Mouse (Mus musculus) heart, adult 2 months (tissue): ENCODE data around the gene Bcas3. TPM values are rescaled to one million over a fixed set of nuclear protein-coding genes. Genes with fewer than 3 reads are reported as not detected.

Experiments
- DNase-seq, 2 experiments: peaks; one replicate each; pipeline ENCODE4 v3.0.0; 2021
- H3K27ac ChIP-seq: fragments of 200-600 bp; 2 replicates; pipeline ENCODE4 v1.8.1; 2022
- H3K27me3 ChIP-seq: fragments of 200-500 bp; 2 replicates; pipeline ENCODE4 v1.6.1; 2012; ENCODE audit warnings: mild to moderate bottlenecking, low read length, inconsistent platforms, mixed read lengths; ENCODE audit not compliant: control insufficient read depth, insufficient read depth
- H3K36me3 ChIP-seq: fragments of 200-500 bp; 2 replicates; pipeline ENCODE4 v1.6.1; 2012; ENCODE audit warnings: low read length, inconsistent platforms; ENCODE audit not compliant: control insufficient read depth, insufficient read depth
- H3K4me1 ChIP-seq: fragments of 200-500 bp; 2 replicates; pipeline ENCODE4 v1.6.1; 2011; ENCODE audit warnings: low read length; ENCODE audit not compliant: control insufficient read depth, insufficient read depth
- H3K4me3 ChIP-seq: fragments of 200-600 bp; 2 replicates; pipeline ENCODE4 v1.8.1; 2022
- H3K79me2 ChIP-seq: fragments of 200-500 bp; replicated peaks from 2 replicates; pipeline ENCODE4 v1.6.1; 2012; ENCODE audit warnings: mild to moderate bottlenecking, inconsistent platforms, low read length, moderate library complexity, mixed read lengths; ENCODE audit not compliant: control insufficient read depth, insufficient read depth
- H3K9ac ChIP-seq: fragments of 200-500 bp; 2 replicates; pipeline ENCODE4 v1.6.1; 2012; ENCODE audit warnings: low read depth, mild to moderate bottlenecking, control low read depth, inconsistent platforms, low read length, mixed read lengths
- CTCF ChIP-seq: fragments of 200-600 bp; IDR thresholded peaks from 2 replicates; pipeline ENCODE4 v1.8.1; 2022; ENCODE audit warnings: antibody characterized with exemption, mild to moderate bottlenecking, moderate library complexity
- EP300 ChIP-seq: fragments of 200-500 bp; IDR thresholded peaks from 2 replicates; pipeline ENCODE4 v1.6.1; 2011; ENCODE audit warnings: low read depth, low read length, control low read depth; ENCODE audit not compliant: insufficient read depth
- POLR2A ChIP-seq: fragments of 200-500 bp; IDR thresholded peaks from 2 replicates; pipeline ENCODE4 v1.6.1; 2011; ENCODE audit warnings: mild to moderate bottlenecking, low read depth, low read length, control low read depth; ENCODE audit not compliant: insufficient read depth
- WGBS: fragments of 180-500 bp; shearing (Covaris S2); methylation state at CpG from one replicate; pipeline ENCODE4 v1.1.7; 2018; 5-methylcytosine and 5-hydroxymethylcytosine counted together
- intact Hi-C: fragments of 180-260 bp; cut with DNase I; formaldehyde crosslinking; loops from one replicate; pipeline ENCODE4 v1.15.1; 2025
- polyA plus RNA-seq: library from polyadenylated mRNA; depleted of rRNA; stranded (reverse); fragments of >200 nt; gene quantifications from 2 replicates; pipeline ENCODE4 v1.2.3, GENCODE M21; 2012
- total RNA-seq, 2 experiments: library from RNA; stranded (reverse); gene quantifications; 2 replicates each; pipeline ENCODE4 v1.2.3; 2021

Gene Bcas3
- total and polyA plus RNA-seq, 3 experiments, result 26.6 to 40.4 (median 36.0) TPM

GRCm38 (mm10) chr11:85807353-85807752, 454.4 kb downstream of the Bcas3 start:
- Histone ChIP-seq H3K4me1 (no peaks in the 10 kb centered on the region; the same call in 1 of the 2 replicates), H3K27ac (no peak overlapping the region), H3K9ac (no peak overlapping the region), H3K4me3 (no peak overlapping the region), H3K27me3 (no peaks in the 10 kb centered on the region), H3K36me3 (no peaks in the 10 kb centered on the region), H3K79me2 (no peaks in the 10 kb centered on the region)
- TF ChIP-seq CTCF, result no peak
- no peak for TF ChIP-seq EP300
- no peak for TF ChIP-seq POLR2A
- 75% methylated on average over 11 of the region's 11 CpGs for WGBS
- no peak for DNase-seq
- intact Hi-C loops, result no loop called here

DNA sequence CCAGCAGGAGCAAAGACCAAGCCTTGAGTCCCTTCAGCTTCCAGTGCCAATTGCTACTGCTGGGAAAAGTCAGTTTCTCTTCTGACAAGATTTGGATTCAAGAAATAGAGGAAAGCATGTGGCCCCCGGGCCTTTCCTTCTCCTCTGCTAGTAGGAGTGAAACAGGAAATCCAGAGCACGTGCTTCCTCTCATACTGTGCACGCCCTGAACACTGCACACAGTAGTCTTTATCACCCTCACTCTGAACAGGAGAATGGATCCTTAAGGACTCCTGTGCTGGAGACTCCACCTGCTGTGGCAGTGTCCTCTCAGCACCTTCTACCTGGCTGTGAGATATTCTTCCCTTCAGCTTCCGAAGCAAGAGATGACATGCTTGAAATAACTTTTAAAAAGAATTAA, 458.3 kb downstream of the Bcas3 start:
- Histone ChIP-seq H3K27ac (no peak overlapping the region), H3K9ac (no peak overlapping the region), H3K4me3 (no peak overlapping the region), H3K4me1 (no peaks in the 10 kb centered on the region; the same call in 1 of the 2 replicates), H3K79me2 (no peaks in the 10 kb centered on the region), H3K27me3 (no peaks in the 10 kb centered on the region), H3K36me3 (no peaks in the 10 kb centered on the region)
- intact Hi-C loops, result no loop called here
- DNase-seq, result no peak
- 46% methylated on average over 4 of the region's 4 CpGs for WGBS
- TF ChIP-seq POLR2A (no peak), CTCF (no peak), EP300 (no peak)

GRCm38 (mm10) chr11:85811676-85812075, 458.7 kb downstream of the Bcas3 start:
- Histone ChIP-seq H3K4me3 (no peak overlapping the region), H3K79me2 (no peaks in the 10 kb centered on the region), H3K36me3 (no peaks in the 10 kb centered on the region), H3K27ac (no peak overlapping the region), H3K9ac (no peak overlapping the region), H3K4me1 (no peaks in the 10 kb centered on the region; the same call in 1 of the 2 replicates), H3K27me3 (no peaks in the 10 kb centered on the region)
- DNase-seq, result no peak
- WGBS, result 88% methylated on average over 5 of the region's 5 CpGs
- no peak for TF ChIP-seq EP300
- TF ChIP-seq POLR2A, result no peak
- no peak for TF ChIP-seq CTCF
- intact Hi-C loops, result no loop called here

- no peaks in the 10 kb centered on the region for H3K79me2 ChIP-seq
- no peak overlapping the region for H3K27ac ChIP-seq
- H3K4me3 ChIP-seq, result no peak overlapping the region
- no peaks in the 10 kb centered on the region for H3K36me3 ChIP-seq
- no peak overlapping the region for H3K9ac ChIP-seq
- TF ChIP-seq POLR2A (no peak), CTCF (no peak), EP300 (no peak)
- intact Hi-C loops, result no loop called here
- H3K4me1 ChIP-seq, result no peaks in the 10 kb centered on the region; the same call in 1 of the 2 replicates
- H3K27me3 ChIP-seq, result no peaks in the 10 kb centered on the region
- no peak for DNase-seq
- WGBS, result 93% methylated on average over 12 of the region's 12 CpGs
Observed at GRCm38 (mm10) chr11:85812201-85812966, 459.4 kb downstream of the Bcas3 start.

DNA sequence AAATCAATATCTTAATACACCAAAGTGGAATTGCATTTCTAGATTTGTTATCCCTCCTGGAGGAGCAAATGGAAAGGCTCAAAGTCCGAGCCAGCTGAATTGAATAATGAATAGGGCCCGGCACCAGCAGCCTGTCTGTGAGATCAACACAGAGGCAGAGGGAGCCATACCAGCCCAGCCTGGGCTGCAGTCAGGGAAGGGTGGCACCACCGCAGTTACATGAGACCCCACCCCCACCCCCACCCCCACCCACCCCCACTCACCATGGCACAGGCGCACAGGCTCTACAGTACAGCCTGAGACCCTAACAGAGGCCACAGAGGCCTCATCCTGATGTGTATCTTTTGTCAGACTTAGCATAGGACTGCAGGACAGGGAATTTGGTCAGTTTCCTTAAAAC, 461.7 kb downstream of the Bcas3 start:
- H3K27ac ChIP-seq, result no peak overlapping the region
- no peaks in the 10 kb centered on the region for H3K27me3 ChIP-seq
- WGBS, result 59% methylated on average over 4 of the region's 4 CpGs

GRCm38 (mm10) chr11:85816471-85816870, 463.5 kb downstream of the Bcas3 start:
- H3K79me2 ChIP-seq, result no peaks in the 10 kb centered on the region
- no peak overlapping the region for H3K27ac ChIP-seq
- H3K4me1 ChIP-seq, result no peaks in the 10 kb centered on the region
- whole genome bisulfite sequencing, result 91% methylated on average over 5 of the region's 5 CpGs
- no peak overlapping the region for H3K9ac ChIP-seq
- no peak for TF ChIP-seq EP300
- H3K36me3 ChIP-seq, result no peaks in the 10 kb centered on the region
- intact Hi-C loops, result no loop called here
- no peak for DNase-seq
- no peak overlapping the region for H3K4me3 ChIP-seq
- H3K27me3 ChIP-seq, result no peaks in the 10 kb centered on the region

More for the DNA sequence above, 461.7 kb downstream of the Bcas3 start:
- Histone ChIP-seq H3K9ac (no peak overlapping the region), H3K4me3 (no peak overlapping the region), H3K4me1 (no peaks in the 10 kb centered on the region; the same call in 1 of the 2 replicates), H3K36me3 (no peaks in the 10 kb centered on the region), H3K79me2 (no peaks in the 10 kb centered on the region)
- no peak for TF ChIP-seq POLR2A
- TF ChIP-seq EP300, result no peak
- TF ChIP-seq CTCF, result no peak
- intact Hi-C loops, result no loop called here
- no peak for DNase-seq
